ENCODE assay signal across 22 mouse cellular contexts in genomic region chr10:31272738-31273137, GRCm38 (mm10). TPM values are rescaled to one million over a fixed set of nuclear protein-coding genes. Genes with fewer than 3 reads are reported as not detected.
DNase-seq lines count a peak whose midpoint lies in the region; ATAC-seq lines count a peak whose summit lies in the region.
"Had no signal": no experiment of that assay in that cellular context is flagged by ENCODE, and none has a peak within 500 bp of the region (broad histone marks: within the 10 kb centered on the region; RNA-seq: fewer than 3 reads in every experiment).

No protein-coding gene starts in this region.

- H3K27ac ChIP-seq in heart, embryonic 12.5 days (ENCODE audit: poor library complexity, severe bottlenecking): peak overlapping the region; percentile 91
- H3K27ac ChIP-seq in heart, embryonic 15.5 days: peak overlapping the region; percentile 86
- H3K27ac ChIP-seq: embryonic facial prominence, embryonic 12.5 days; embryonic facial prominence, embryonic 15.5 days; gastrocnemius, adult 2 months; hindbrain, embryonic 12.5 days; hindbrain, embryonic 15.5 days had no signal

- H3K27me3 ChIP-seq in heart, embryonic 12.5 days (replicated peaks): no peaks in the 10 kb centered on the region
- H3K27me3 ChIP-seq in heart, embryonic 15.5 days: no peaks in the 10 kb centered on the region
- H3K27me3 ChIP-seq: embryonic facial prominence, embryonic 12.5 days; embryonic facial prominence, embryonic 15.5 days; hindbrain, embryonic 12.5 days; hindbrain, embryonic 15.5 days had no signal

- no peak for DNase-seq in heart, adult 18-20 months
- DNase-seq in heart, postnatal 4 days: no peak
- DNase-seq in heart, postnatal 10 days: peak; percentile 5 to 13
- DNase-seq in heart, postnatal 36 days: no peak
- DNase-seq: adrenal gland, adult 2 months; adrenal gland, postnatal 14 days; cerebellum, adult 11 months; cerebellum, adult 2 months; cerebellum, adult 9-11 months; cerebellum, postnatal 25 days; forebrain, postnatal 0 days; gastrocnemius, adult 2 months; gastrocnemius, postnatal 14 days; kidney, adult 2 months had no signal

- no peaks in the 10 kb centered on the region for H3K9me3 ChIP-seq in heart, embryonic 12.5 days (replicated peaks)
- no peaks in the 10 kb centered on the region for H3K9me3 ChIP-seq in heart, embryonic 15.5 days (replicated peaks)
- H3K9me3 ChIP-seq: embryonic facial prominence, embryonic 12.5 days; embryonic facial prominence, embryonic 15.5 days; hindbrain, embryonic 12.5 days; hindbrain, embryonic 15.5 days had no signal

- H3K4me1 ChIP-seq in heart, embryonic 12.5 days (replicated peaks): peaks cover 4% of the 10 kb centered on the region
- no peaks in the 10 kb centered on the region; the same call in 1 of the 2 replicates for H3K4me1 ChIP-seq in heart, embryonic 15.5 days (replicated peaks)
- H3K4me1 ChIP-seq: embryonic facial prominence, embryonic 12.5 days; embryonic facial prominence, embryonic 15.5 days; hindbrain, embryonic 12.5 days; hindbrain, embryonic 15.5 days had no signal

- H3K4me2 ChIP-seq in heart, embryonic 12.5 days: 0 out of 2 replicates have a peak overlapping the region, but pooled peaks have one; percentile 4
- no peak overlapping the region for H3K4me2 ChIP-seq in heart, embryonic 15.5 days
- H3K4me2 ChIP-seq: embryonic facial prominence, embryonic 12.5 days; embryonic facial prominence, embryonic 15.5 days; hindbrain, embryonic 12.5 days; hindbrain, embryonic 15.5 days had no signal

- intact Hi-C loops in heart, postnatal 10 days (cut with DNase I): no loop called here
- intact Hi-C loops in heart, postnatal 36 days (cut with DNase I): no loop called here

- H3K36me3 ChIP-seq in heart, embryonic 12.5 days: no peaks in the 10 kb centered on the region
- no peaks in the 10 kb centered on the region for H3K36me3 ChIP-seq in heart, embryonic 15.5 days
- H3K36me3 ChIP-seq: embryonic facial prominence, embryonic 12.5 days; embryonic facial prominence, embryonic 15.5 days; hindbrain, embryonic 12.5 days; hindbrain, embryonic 15.5 days had no signal

- H3K4me3 ChIP-seq in heart, embryonic 12.5 days: no peak overlapping the region
- no peak overlapping the region for H3K4me3 ChIP-seq in heart, embryonic 15.5 days
- H3K4me3 ChIP-seq: embryonic facial prominence, embryonic 12.5 days; embryonic facial prominence, embryonic 15.5 days; gastrocnemius, adult 2 months; hindbrain, embryonic 12.5 days; hindbrain, embryonic 15.5 days had no signal

- ATAC-seq in heart, embryonic 12.5 days (ENCODE audit: insufficient number of reproducible peaks, low FRiP score): peak; percentile 53; the same call in 1 of the 2 replicates
- ATAC-seq in heart, embryonic 15.5 days (replicated peaks; ENCODE audit: insufficient number of reproducible peaks, insufficient read depth, low FRiP score, low read depth): peak; percentile 66; the same call in 1 of the 2 replicates
- ATAC-seq: CD4-positive, CD25-positive, alpha-beta regulatory T cell, adult 4 months; intestine, postnatal 0 days had no signal

- 21% methylated on average over 2 of the region's 2 CpGs for WGBS in heart, embryonic 12.5 days
- 28% methylated on average over 2 of the region's 2 CpGs for WGBS in heart, embryonic 15.5 days

- H3K9ac ChIP-seq in heart, embryonic 12.5 days: no peak overlapping the region
- H3K9ac ChIP-seq in heart, embryonic 15.5 days: no peak overlapping the region
- H3K9ac ChIP-seq: embryonic facial prominence, embryonic 12.5 days; embryonic facial prominence, embryonic 15.5 days; forebrain, postnatal 0 days; hindbrain, embryonic 12.5 days; hindbrain, embryonic 15.5 days had no signal

RNA-seq across cellular contexts. Expression of gene Hddc2, which starts 40.4 kb away (rescaled TPM):
- 49.9 and 53.4 TPM in 2 replicates for polyA plus RNA-seq in heart, embryonic 12.5 days (2016; fragmentation: Nextera tagmentation; extraction: Ambion mirVana)
- total RNA-seq in heart, adult 18-20 months (2021): 1 to 10 TPM; 7.7 to 7.8 TPM
- polyA plus RNA-seq in heart, embryonic 15.5 days (2015; fragmentation: Nextera tagmentation; extraction: Ambion mirVana): 41.2 and 42.0 TPM in 2 replicates
- 10 to 100 TPM; 26.0 to 28.6 TPM for total RNA-seq in heart, postnatal 4 days (2021)
- 10 to 100 TPM; 16.0 to 17.3 TPM for total RNA-seq in heart, postnatal 10 days (2021)
- total RNA-seq in heart, postnatal 36 days (2021): 1 to 10 TPM; 7.0 to 7.2 TPM

Comparison
In these comparisons a context has a peak if more than half of its experiments do, and no peak if none do; other contexts are left out.
1. DNase-seq: peak in heart, postnatal 10 days (2 of 2); none in heart, adult 18-20 months (0 of 2), heart, postnatal 4 days (single experiment) and heart, postnatal 36 days (0 of 2).